Mouse (Mus musculus) thymus, adult 2 months (tissue): ENCODE measurements at regions not wholly inside any gene's neighbourhood (a gene's known extent, or its start where the extent isn't known, plus 50 kb on each side); places are given as distances from the start of the nearest gene placed in this dataset.

Experiments used
- DNase-seq: peaks from one replicate; pipeline ENCODE4 v3.0.0; 2021
- H3K27ac ChIP-seq: fragments of 200-500 bp; 2 replicates; pipeline ENCODE4 v1.5.1; 2012; ENCODE audit warnings: low read length, control low read depth; ENCODE audit not compliant: control insufficient read depth, insufficient read depth
- H3K27me3 ChIP-seq: fragments of 200-500 bp; 2 replicates; pipeline ENCODE4 v1.6.1; 2012; ENCODE audit warnings: mild to moderate bottlenecking, low read length, moderate library complexity, mixed read lengths; ENCODE audit not compliant: control insufficient read depth, insufficient read depth
- H3K36me3 ChIP-seq: fragments of 200-500 bp; 2 replicates; pipeline ENCODE4 v1.6.1; 2012; ENCODE audit warnings: mild to moderate bottlenecking, low read length, moderate library complexity; ENCODE audit not compliant: control insufficient read depth, insufficient read depth
- H3K4me1 ChIP-seq: fragments of 200-500 bp; replicated peaks from 2 replicates; pipeline ENCODE4 v1.6.1; 2012; ENCODE audit warnings: low read length; ENCODE audit not compliant: control insufficient read depth, insufficient read depth
- H3K4me3 ChIP-seq: fragments of 200-500 bp; 2 replicates; pipeline ENCODE4 v1.5.1; 2012; ENCODE audit warnings: mild to moderate bottlenecking, low read length, control low read depth, moderate library complexity; ENCODE audit not compliant: control insufficient read depth, insufficient read depth
- CTCF ChIP-seq: fragments of 200-500 bp; IDR thresholded peaks from 2 replicates; pipeline ENCODE4 v1.5.1; 2012; ENCODE audit warnings: mild to moderate bottlenecking, control low read depth, low read length, moderate library complexity, borderline replicate concordance; ENCODE audit not compliant: control insufficient read depth, poor library complexity, insufficient read depth; ENCODE audit errors: extremely low read depth
- POLR2A ChIP-seq: fragments of 200-500 bp; IDR thresholded peaks from 2 replicates; pipeline ENCODE4 v1.6.1; 2012; ENCODE audit warnings: mild to moderate bottlenecking, low read length, control low read depth, moderate library complexity; ENCODE audit not compliant: control insufficient read depth, poor library complexity, insufficient read depth; ENCODE audit errors: extremely low read depth
- WGBS: fragments of 180-500 bp; shearing (Covaris S2); methylation state at CpG from one replicate; pipeline ENCODE4 v1.1.7; 2018; 5-methylcytosine and 5-hydroxymethylcytosine counted together

DNA sequence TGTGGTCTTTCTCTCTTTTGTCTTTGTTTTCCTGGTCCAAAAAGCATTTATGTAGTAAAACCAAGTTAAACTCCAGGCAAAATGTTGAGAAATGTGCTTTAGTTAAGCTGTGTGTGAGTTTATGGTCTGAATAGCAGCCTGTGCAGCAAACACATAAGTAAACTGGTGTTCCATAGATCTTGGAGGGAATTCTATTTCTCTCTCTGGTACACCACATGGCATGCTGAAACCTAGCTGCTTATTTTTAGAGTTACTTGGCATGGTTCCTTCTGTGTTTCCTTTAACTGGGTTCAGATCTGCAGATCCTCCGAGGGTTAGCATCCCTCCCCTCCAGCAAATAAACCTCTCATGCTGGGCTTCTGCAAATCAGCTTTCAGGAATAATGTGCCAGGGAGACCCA, 225.1 kb downstream of the Cdca7 start:
- 52% methylated on average over 1 of the region's 1 CpGs for WGBS
- Histone ChIP-seq H3K27me3 (no peaks in the 10 kb centered on the region), H3K36me3 (no peaks in the 10 kb centered on the region), H3K27ac (no peak overlapping the region), H3K4me3 (no peak overlapping the region), H3K4me1 (no peaks in the 10 kb centered on the region)
- no peak for DNase-seq
- no peak for TF ChIP-seq CTCF
- TF ChIP-seq POLR2A, result no peak

DNA sequence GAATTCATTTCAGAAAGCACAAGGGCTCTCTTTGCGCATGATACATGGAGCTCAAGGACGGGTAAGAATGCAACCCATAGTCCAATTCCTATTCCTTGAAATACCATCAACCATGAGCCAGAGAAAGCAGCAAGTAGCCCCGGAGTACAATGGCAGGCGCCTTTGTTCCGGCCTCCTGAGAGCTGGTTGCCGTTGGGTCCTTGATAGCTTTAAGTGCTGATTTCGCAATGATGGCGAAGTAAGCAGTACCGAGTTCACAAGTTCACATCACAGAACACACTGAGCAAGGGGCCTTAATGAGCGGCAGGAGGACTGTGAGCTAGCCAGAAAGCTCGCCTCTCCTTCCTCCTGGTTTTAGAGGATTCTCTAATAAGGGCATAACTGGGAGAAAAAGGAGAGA, 227.3 kb downstream of the Cdca7 start:
- Histone ChIP-seq H3K27me3 (no peaks in the 10 kb centered on the region), H3K4me3 (no peak overlapping the region), H3K27ac (no peak overlapping the region), H3K36me3 (no peaks in the 10 kb centered on the region), H3K4me1 (no peaks in the 10 kb centered on the region)
- DNase-seq, result no peak
- WGBS, result 91% methylated on average over 11 of the region's 11 CpGs
- no peak for TF ChIP-seq POLR2A
- TF ChIP-seq CTCF, result no peak

DNA sequence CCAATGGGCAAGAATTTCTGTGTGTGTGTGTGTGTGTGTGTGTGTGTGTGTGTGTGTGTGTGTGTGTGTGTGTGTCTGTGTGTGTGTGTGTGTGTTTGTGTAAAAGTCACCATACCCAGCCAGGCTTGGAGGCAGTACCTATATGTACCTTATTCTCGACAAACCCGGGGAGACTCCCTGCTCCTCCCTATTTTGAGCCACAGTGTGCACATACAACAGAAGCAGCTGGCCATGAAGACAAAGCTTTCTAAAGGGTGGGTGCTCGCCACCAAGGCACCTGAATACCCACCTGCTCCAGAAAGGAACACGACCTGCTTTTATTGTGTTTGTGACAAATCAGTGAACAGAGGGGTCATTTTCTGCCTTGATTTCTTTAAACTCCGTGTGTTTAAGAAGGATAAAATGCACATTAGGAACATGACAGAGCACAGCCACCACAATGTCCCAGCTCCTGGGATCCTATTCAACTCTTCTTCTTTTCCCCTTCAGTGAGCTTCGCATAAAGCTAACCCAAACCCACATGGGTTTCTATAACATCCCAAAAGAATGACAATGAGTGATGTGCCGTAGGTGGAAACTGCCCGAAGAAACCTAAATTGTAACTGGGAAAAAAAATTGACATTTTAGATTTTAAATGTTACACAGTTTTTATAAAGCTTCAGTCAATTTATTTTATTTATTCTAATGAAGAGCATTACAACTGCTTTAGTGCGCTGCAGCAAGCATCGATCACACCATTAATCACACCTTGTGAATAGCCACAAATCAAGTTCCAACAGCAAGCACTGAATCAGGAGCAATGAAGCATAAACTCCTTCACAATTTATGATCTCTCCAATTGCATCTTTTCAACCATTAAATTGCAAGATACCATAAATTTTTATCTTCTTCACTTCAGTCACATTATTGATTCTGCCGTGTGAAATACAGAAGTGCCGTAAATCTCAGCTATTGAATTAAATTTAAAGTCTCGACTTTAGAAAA, 232.0 kb downstream of the Cdca7 start:
- no peaks in the 10 kb centered on the region for H3K36me3 ChIP-seq
- no peak overlapping the region for H3K4me3 ChIP-seq
- H3K27ac ChIP-seq, result no peak overlapping the region
- no peak for DNase-seq
- TF ChIP-seq POLR2A (no peak), CTCF (no peak)
- no peaks in the 10 kb centered on the region for H3K27me3 ChIP-seq
- no peaks in the 10 kb centered on the region for H3K4me1 ChIP-seq
- WGBS, result 92% methylated on average over 13 of the region's 13 CpGs

DNA sequence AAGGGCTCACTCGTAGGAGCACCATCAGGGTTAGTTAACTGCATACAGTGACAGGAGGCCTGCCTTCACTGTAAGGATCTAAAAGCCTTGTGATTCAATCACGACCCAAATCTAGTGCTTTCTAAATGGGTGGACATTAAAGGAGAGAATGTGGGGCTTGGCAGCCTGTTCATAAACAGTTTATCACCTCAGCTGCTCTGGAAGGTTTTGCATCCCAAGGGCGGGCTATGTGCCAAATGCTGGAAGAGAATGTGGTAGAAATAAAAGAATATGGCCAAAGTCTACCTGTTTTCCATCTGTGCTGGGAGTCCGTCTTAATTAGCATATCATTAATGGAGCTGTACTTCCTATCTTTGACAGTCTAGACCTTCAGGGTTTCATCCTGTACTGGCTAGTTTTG, 241.0 kb downstream of the Cdca7 start:
- no peak for DNase-seq
- no peak for TF ChIP-seq CTCF
- no peak for TF ChIP-seq POLR2A
- Histone ChIP-seq H3K27me3 (no peaks in the 10 kb centered on the region), H3K27ac (no peak overlapping the region), H3K4me3 (no peak overlapping the region), H3K4me1 (no peaks in the 10 kb centered on the region), H3K36me3 (no peaks in the 10 kb centered on the region)
- WGBS, result 87% methylated on average over 4 of the region's 4 CpGs

DNA sequence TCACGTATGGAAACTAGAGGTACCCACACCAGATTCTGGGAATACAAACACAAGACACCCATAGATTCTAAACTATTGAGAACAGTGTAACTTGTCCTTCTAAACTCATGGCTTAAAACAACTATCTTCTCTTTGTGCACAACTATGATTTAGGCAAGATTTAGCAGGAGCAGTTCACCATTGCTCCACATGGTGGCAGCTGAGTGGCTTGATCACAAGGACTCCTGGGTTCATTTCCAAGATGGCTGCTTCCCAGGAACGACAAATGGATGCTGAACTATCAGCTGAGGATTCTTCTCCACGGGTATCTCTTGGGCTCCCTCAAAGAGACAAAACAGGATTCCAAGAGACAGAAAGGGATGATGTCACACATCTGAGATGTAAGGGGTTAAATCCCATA, 251.5 kb downstream of the Sp3 start:
- no peaks in the 10 kb centered on the region for H3K36me3 ChIP-seq
- no peak for TF ChIP-seq POLR2A
- TF ChIP-seq CTCF, result no peak
- 41% methylated on average over 3 of the region's 3 CpGs for WGBS
- no peaks in the 10 kb centered on the region for H3K4me1 ChIP-seq
- H3K4me3 ChIP-seq, result no peak overlapping the region
- peak; percentile 33 for DNase-seq
- no peaks in the 10 kb centered on the region for H3K27me3 ChIP-seq
- no peak overlapping the region for H3K27ac ChIP-seq

DNA sequence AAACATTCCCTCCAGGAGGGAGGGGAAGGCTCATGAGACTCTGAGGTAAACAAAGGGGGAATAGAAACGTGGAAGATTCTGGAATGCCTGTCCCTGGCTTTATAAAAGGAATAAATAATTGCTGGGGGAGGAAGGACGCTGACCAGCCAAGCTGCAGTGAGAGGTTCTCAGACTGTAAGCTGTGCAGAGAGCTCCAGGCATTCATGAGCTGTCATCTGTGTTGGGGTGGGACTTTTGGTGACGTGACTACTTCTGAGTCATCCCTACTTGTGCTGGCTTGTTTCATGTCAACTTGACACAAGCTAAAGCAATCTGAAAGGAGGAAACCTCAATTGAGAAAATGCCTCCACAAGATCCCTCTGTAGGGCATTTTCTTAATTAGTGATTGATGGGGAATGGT, 246.9 kb downstream of the Sp3 start:
- no peaks in the 10 kb centered on the region for H3K4me1 ChIP-seq
- no peak for DNase-seq
- no peaks in the 10 kb centered on the region for H3K36me3 ChIP-seq
- TF ChIP-seq CTCF (no peak), POLR2A (no peak)
- H3K4me3 ChIP-seq, result no peak overlapping the region
- no peak overlapping the region for H3K27ac ChIP-seq
- 81% methylated on average over 3 of the region's 3 CpGs for WGBS
- H3K27me3 ChIP-seq, result no peaks in the 10 kb centered on the region

DNA sequence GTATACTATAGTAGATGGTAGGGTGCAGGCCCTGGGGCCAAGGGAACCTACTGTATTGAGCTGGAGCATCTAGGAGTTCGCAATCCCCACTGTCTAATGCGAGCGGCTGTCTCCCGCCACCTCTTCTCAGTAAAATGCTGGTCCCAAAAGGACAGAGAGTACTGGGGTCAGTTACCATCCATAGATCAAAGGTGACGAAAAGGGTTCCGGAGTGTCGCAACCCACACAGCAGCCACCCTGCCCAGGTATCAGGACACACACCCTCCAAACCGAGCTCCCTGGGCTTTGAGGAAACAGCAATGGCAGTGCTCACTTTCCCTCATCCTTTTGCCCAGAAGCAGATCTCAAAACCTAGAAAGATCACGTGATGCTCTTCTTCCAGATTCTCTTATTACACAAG, 245.2 kb downstream of the Sp3 start:
- 95% methylated on average over 9 of the region's 9 CpGs for WGBS
- no peak for TF ChIP-seq POLR2A
- TF ChIP-seq CTCF, result no peak
- no peak overlapping the region for H3K27ac ChIP-seq

More for the DNA sequence above, 245.2 kb downstream of the Sp3 start:
- Histone ChIP-seq H3K4me3 (no peak overlapping the region), H3K4me1 (no peaks in the 10 kb centered on the region), H3K27me3 (no peaks in the 10 kb centered on the region), H3K36me3 (no peaks in the 10 kb centered on the region)
- no peak for DNase-seq
